Mouse (Mus musculus) left cerebral cortex, postnatal 14 days (tissue): ENCODE data around the gene Hmgcll1. TPM values are rescaled to one million over a fixed set of nuclear protein-coding genes. Genes with fewer than 3 reads are reported as not detected.

ENCODE experiments used
- DNase-seq, 2 experiments: peaks; one replicate each; pipeline ENCODE4 v3.0.0; 2021 to 2022; ENCODE audit warnings: low spot score in 2 of 2, mixed read lengths in 1 of 2
- intact Hi-C: fragments of 180-260 bp; cut with DNase I; formaldehyde crosslinking; loops from one replicate; pipeline ENCODE4 v1.15.1; 2025
- total RNA-seq, 2 experiments: library from RNA; stranded (reverse); gene quantifications; 2 replicates each; pipeline ENCODE4 v1.2.3; 2021

Hmgcll1 gene
- total RNA-seq, 2 experiments from 2014 or later, result 15.0 to 18.8 TPM

DNA sequence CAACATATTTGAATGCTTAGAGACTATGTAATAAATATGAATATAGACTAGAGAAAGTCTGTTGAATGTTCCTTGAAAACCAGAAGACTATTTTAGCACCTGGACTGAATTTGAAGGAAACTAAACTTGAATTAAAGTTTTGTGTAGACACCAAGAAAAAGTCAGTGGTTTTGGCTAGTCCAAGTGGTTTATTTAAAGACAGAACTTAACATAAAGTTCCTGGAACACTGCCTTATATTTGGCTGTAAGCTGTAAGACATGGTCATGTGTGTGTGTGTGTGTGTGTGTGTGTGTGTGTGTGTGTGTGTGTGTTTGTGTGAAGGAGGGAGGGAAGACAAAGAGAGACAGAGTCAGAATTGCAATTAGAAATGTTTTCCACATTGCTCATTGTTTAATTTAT lies 164.6 kb downstream of the Hmgcll1 start:
- intact Hi-C loops, result no loop called here
- DNase-seq, result peak in 1 of 2 experiments; percentile 56

Other genes with a start within 250 kb of the Hmgcll1 start
- 1 to 10 TPM; 1.9 TPM for gene Bmp5, start 239.5 kb upstream of the Hmgcll1 start, total RNA-seq
- not detected for gene Gfral, start 198.8 kb downstream of the Hmgcll1 start, total RNA-seq